Comparison of ENCODE assay signal across 10 mouse cellular contexts in the genomic region with DNA sequence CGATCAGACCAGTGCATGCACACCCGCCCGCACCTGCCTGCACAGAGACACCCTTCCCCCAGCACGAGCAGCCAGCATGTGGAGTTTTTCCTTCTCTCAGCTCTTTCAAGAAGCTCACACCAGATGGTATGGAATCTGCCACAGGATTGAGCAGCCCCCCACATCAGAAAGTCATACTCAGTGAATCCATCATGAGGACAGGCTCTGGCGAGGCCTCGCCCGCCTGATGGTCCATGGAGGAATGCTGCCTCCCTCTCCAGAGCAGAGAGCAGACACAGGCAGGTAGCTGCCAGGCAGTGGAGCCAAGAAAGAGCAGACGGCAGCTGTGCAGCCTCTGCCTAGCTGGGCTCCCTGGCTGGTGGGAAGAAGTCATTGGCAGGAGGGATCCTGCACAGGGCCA. TPM values are rescaled to one million over a fixed set of nuclear protein-coding genes. Genes with fewer than 3 reads are reported as not detected.
DNase-seq lines count a peak whose midpoint lies in the region; ATAC-seq and TF ChIP-seq lines count a peak whose summit lies in the region.
"Had no signal": no experiment of that assay in that cellular context is flagged by ENCODE, and none has a peak within 500 bp of the region (broad histone marks: within the 10 kb centered on the region; RNA-seq: fewer than 3 reads in every experiment).

No protein-coding gene starts in this region.

- DNase-seq in hindbrain, embryonic 14.5 days (ENCODE audit: low spot score) = peak; percentile 55
- peak; percentile 79 for DNase-seq in forebrain, postnatal 0 days
- peak; percentile 49 to 64 for DNase-seq in layer of hippocampus, postnatal 14 days (ENCODE audit: low spot score in 2 of 2)
- DNase-seq in right cerebral cortex, postnatal 36 days (ENCODE audit: low spot score in 2 of 2) = peak; percentile 66 to 72
- no peak for DNase-seq in embryo, embryonic 9.5 days (ENCODE audit: extremely low spot score)
- DNase-seq in urinary bladder, adult 2 months (ENCODE audit: low spot score) = no peak
- DNase-seq: adrenal gland, postnatal 10 days; lung, embryonic 14.5 days had no signal

- WGBS in hindbrain, embryonic 14.5 days = 64% methylated on average over 8 of the region's 8 CpGs
- 78% methylated on average over 8 of the region's 8 CpGs for WGBS in hindbrain, embryonic 12.5 days
- 53% methylated on average over 8 of the region's 8 CpGs for WGBS in forebrain, postnatal 0 days

- no peak overlapping the region for H3K27ac ChIP-seq in hindbrain, embryonic 14.5 days
- H3K27ac ChIP-seq in hindbrain, embryonic 12.5 days = no peak overlapping the region
- 0 out of 2 replicates have a peak overlapping the region, but pooled peaks have one; percentile 57 for H3K27ac ChIP-seq in forebrain, postnatal 0 days (ENCODE audit: low read depth, low read length)

- peak; percentile 62; the same call in 1 of the 2 replicates for ATAC-seq in hindbrain, embryonic 14.5 days (ENCODE audit: low FRiP score)
- no peak for ATAC-seq in hindbrain, embryonic 12.5 days (ENCODE audit: low FRiP score)
- ATAC-seq in forebrain, postnatal 0 days = peak; percentile 90
- no peak for ATAC-seq in megakaryocyte progenitor cell, adult 5-6 weeks (replicated peaks; ENCODE audit: poor library complexity)

- H3K27me3 ChIP-seq in hindbrain, embryonic 14.5 days (ENCODE audit: control insufficient read depth, insufficient read depth, low read length) = no peaks in the 10 kb centered on the region
- H3K27me3 ChIP-seq in hindbrain, embryonic 12.5 days = no peaks in the 10 kb centered on the region
- H3K27me3 ChIP-seq in forebrain, postnatal 0 days (ENCODE audit: insufficient read depth, low read length) = no peaks in the 10 kb centered on the region

- no peak overlapping the region for H3K4me3 ChIP-seq in hindbrain, embryonic 14.5 days (replicated peaks; ENCODE audit: low read length)
- no peak overlapping the region for H3K4me3 ChIP-seq in hindbrain, embryonic 12.5 days
- no peak overlapping the region for H3K4me3 ChIP-seq in forebrain, postnatal 0 days (ENCODE audit: low read depth, low read length)

- TF ChIP-seq CTCF in forebrain, postnatal 0 days (IDR thresholded peaks at IDR 0.05; ENCODE audit: low read depth) = no peak

- no peaks in the 10 kb centered on the region for H3K36me3 ChIP-seq in hindbrain, embryonic 14.5 days (replicated peaks; ENCODE audit: control insufficient read depth, insufficient read depth)
- H3K36me3 ChIP-seq in hindbrain, embryonic 12.5 days = no peaks in the 10 kb centered on the region
- no peaks in the 10 kb centered on the region for H3K36me3 ChIP-seq in forebrain, postnatal 0 days (ENCODE audit: insufficient read depth)

- H3K4me2 ChIP-seq in hindbrain, embryonic 14.5 days (replicated peaks) = no peak overlapping the region
- no peak overlapping the region for H3K4me2 ChIP-seq in hindbrain, embryonic 12.5 days (replicated peaks)
- H3K4me2 ChIP-seq in forebrain, postnatal 0 days (ENCODE audit: low read depth) = no peak overlapping the region
- H3K4me2 ChIP-seq: lung, embryonic 14.5 days had no signal

- no peaks in the 10 kb centered on the region for H3K9me3 ChIP-seq in hindbrain, embryonic 14.5 days (ENCODE audit: control insufficient read depth, low read length)
- H3K9me3 ChIP-seq in hindbrain, embryonic 12.5 days (replicated peaks) = no peaks in the 10 kb centered on the region
- H3K9me3 ChIP-seq in forebrain, postnatal 0 days (ENCODE audit: low read length) = no peaks in the 10 kb centered on the region

- no peaks in the 10 kb centered on the region for H3K4me1 ChIP-seq in hindbrain, embryonic 14.5 days (replicated peaks; ENCODE audit: control insufficient read depth, insufficient read depth, low read length)
- H3K4me1 ChIP-seq in hindbrain, embryonic 12.5 days = peaks cover 3% of the 10 kb centered on the region; the same call in 1 of the 2 replicates
- peaks cover 5% of the 10 kb centered on the region; the same call in 1 of the 2 replicates for H3K4me1 ChIP-seq in forebrain, postnatal 0 days (ENCODE audit: insufficient read depth)

- H3K9ac ChIP-seq in hindbrain, embryonic 14.5 days = no peak overlapping the region
- no peak overlapping the region for H3K9ac ChIP-seq in hindbrain, embryonic 12.5 days
- H3K9ac ChIP-seq in forebrain, postnatal 0 days = no peak overlapping the region
- H3K9ac ChIP-seq: lung, embryonic 14.5 days had no signal

RNA-seq across cellular contexts. Expression of a gene that starts 11.0 kb away (rescaled TPM):
- 40.4 and 43.2 TPM in 2 replicates for polyA plus RNA-seq in hindbrain, embryonic 14.5 days (2014; fragmentation: Nextera tagmentation; extraction: Ambion mirVana)
- polyA plus RNA-seq in hindbrain, embryonic 12.5 days (2016; fragmentation: Nextera tagmentation; extraction: Ambion mirVana) = 85.6 and 95.1 TPM in 2 replicates
- total RNA-seq in forebrain, postnatal 0 days (2014; rRNA removed) = 77.0 and 91.5 TPM in 2 replicates
- polyA plus RNA-seq in forebrain, postnatal 0 days (2015; fragmentation: Nextera tagmentation; extraction: Ambion mirVana) = 48.5 and 48.7 TPM in 2 replicates
- total RNA-seq in layer of hippocampus, postnatal 14 days (2021) = 100 to 1,000 TPM; 117 to 122 TPM
- 16.2 and 18.1 TPM in 2 replicates for total RNA-seq in megakaryocyte progenitor cell, adult 5-6 weeks (2015)
- 9.1 and 11.4 TPM in 2 replicates for total RNA-seq in megakaryocyte progenitor cell, adult 5-6 weeks (2017)
- polyA plus RNA-seq in urinary bladder, adult 2 months (2012; rRNA removed) = 131 and 145 TPM in 2 replicates

RNA-seq across cellular contexts. Expression of a gene that starts 23.6 kb away (rescaled TPM):
- 17.0 and 17.6 TPM in 2 replicates for polyA plus RNA-seq in hindbrain, embryonic 14.5 days (2014; fragmentation: Nextera tagmentation; extraction: Ambion mirVana)
- 11.8 and 13.3 TPM in 2 replicates for polyA plus RNA-seq in hindbrain, embryonic 12.5 days (2016; fragmentation: Nextera tagmentation; extraction: Ambion mirVana)
- 29.1 and 45.7 TPM in 2 replicates for total RNA-seq in forebrain, postnatal 0 days (2014; rRNA removed)
- polyA plus RNA-seq in forebrain, postnatal 0 days (2015; fragmentation: Nextera tagmentation; extraction: Ambion mirVana) = 7.6 and 10.9 TPM in 2 replicates
- total RNA-seq in layer of hippocampus, postnatal 14 days (2021) = 10 to 100 TPM; 61.1 to 68.7 TPM
- total RNA-seq in megakaryocyte progenitor cell, adult 5-6 weeks (2015) = 4.9 and 8.3 TPM in 2 replicates
- total RNA-seq in megakaryocyte progenitor cell, adult 5-6 weeks (2017) = 2.3 and 3.7 TPM in 2 replicates
- polyA plus RNA-seq in urinary bladder, adult 2 months (2012; rRNA removed) = 4.0 and 5.6 TPM in 2 replicates

Comparison
In these comparisons a context has a peak if more than half of its experiments do, and no peak if none do; other contexts are left out.
1. ATAC-seq: peak in hindbrain, embryonic 14.5 days (single experiment) and forebrain, postnatal 0 days (single experiment); none in hindbrain, embryonic 12.5 days (single experiment) and megakaryocyte progenitor cell, adult 5-6 weeks (single experiment).
2. DNase-seq: peak in hindbrain, embryonic 14.5 days (single experiment), forebrain, postnatal 0 days (single experiment), layer of hippocampus, postnatal 14 days (2 of 2) and right cerebral cortex, postnatal 36 days (2 of 2); none in embryo, embryonic 9.5 days (single experiment) and urinary bladder, adult 2 months (single experiment).